ENCODE assay signal across 23 mouse cellular contexts in the genomic region with DNA sequence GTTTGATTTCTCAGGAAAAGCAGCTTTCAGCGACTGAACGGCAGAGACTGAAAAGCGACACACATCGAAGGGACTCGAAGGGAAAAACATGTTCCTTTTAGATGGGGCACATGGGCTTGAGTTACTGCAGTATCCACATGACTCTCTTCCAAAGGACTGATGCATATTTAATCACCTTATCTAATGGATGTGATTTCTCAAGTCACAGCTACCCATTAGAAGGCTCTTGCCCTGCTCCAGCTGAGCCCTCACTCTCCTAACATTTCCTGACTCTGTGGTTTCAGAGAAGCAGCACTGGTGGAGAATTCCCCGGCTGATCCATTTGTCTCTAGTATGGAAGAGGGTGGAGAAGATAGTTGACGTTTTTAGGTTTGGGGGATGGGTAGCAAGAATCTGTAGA. TPM values are rescaled to one million over a fixed set of nuclear protein-coding genes. Genes with fewer than 3 reads are reported as not detected.
"Had no signal": no experiment of that assay in that cellular context is flagged by ENCODE, and none has a peak within 500 bp of the region (broad histone marks: within the 10 kb centered on the region; RNA-seq: fewer than 3 reads in every experiment).

No protein-coding gene starts in this region.

- H3K27me3 ChIP-seq: intestine, embryonic 15.5 days; limb, embryonic 13.5 days; liver, embryonic 12.5 days; liver, embryonic 15.5 days; lung, embryonic 15.5 days; megakaryocyte, embryonic 14.5 days had no signal

- H3K27ac ChIP-seq: intestine, embryonic 15.5 days; limb, embryonic 10.5 days; limb, embryonic 13.5 days; liver, embryonic 12.5 days; liver, embryonic 15.5 days; lung, embryonic 15.5 days; stomach, postnatal 0 days had no signal

- H3K4me1 ChIP-seq: intestine, embryonic 15.5 days; limb, embryonic 10.5 days; limb, embryonic 13.5 days; liver, embryonic 12.5 days; liver, embryonic 15.5 days; lung, embryonic 15.5 days; megakaryocyte, embryonic 14.5 days had no signal

- H3K36me3 ChIP-seq: intestine, embryonic 15.5 days; limb, embryonic 10.5 days; limb, embryonic 13.5 days; liver, embryonic 12.5 days; liver, embryonic 15.5 days; lung, embryonic 15.5 days had no signal

- H3K4me3 ChIP-seq: intestine, embryonic 15.5 days; limb, embryonic 10.5 days; limb, embryonic 13.5 days; liver, embryonic 12.5 days; liver, embryonic 15.5 days; lung, embryonic 15.5 days; megakaryocyte, embryonic 14.5 days had no signal

- H3K9ac ChIP-seq: intestine, embryonic 15.5 days; limb, embryonic 13.5 days; liver, embryonic 12.5 days; liver, embryonic 15.5 days; lung, embryonic 15.5 days had no signal

- H3K9me3 ChIP-seq: intestine, embryonic 15.5 days; limb, embryonic 10.5 days; limb, embryonic 13.5 days; liver, embryonic 12.5 days; liver, embryonic 15.5 days; lung, embryonic 15.5 days; megakaryocyte, embryonic 14.5 days had no signal

- ATAC-seq: intestine, embryonic 15.5 days; liver, embryonic 12.5 days had no signal

- DNase-seq: kidney, adult 11 months; kidney, adult 9 months; kidney, postnatal 14 days; kidney, postnatal 4 days; liver; lung, adult 18-20 months; lung, postnatal 10 days; lung, postnatal 36 days; midbrain, embryonic 14.5 days; thymus, adult 2 months; thymus, postnatal 14 days; thymus, postnatal 4 days had no signal

- H3K4me2 ChIP-seq: intestine, embryonic 15.5 days; limb, embryonic 13.5 days; liver, embryonic 12.5 days; liver, embryonic 15.5 days; lung, embryonic 15.5 days; midbrain, embryonic 11.5 days had no signal

RNA-seq across cellular contexts. Expression of gene Scn9a, which starts 23.7 kb away (rescaled TPM):
- polyA plus RNA-seq: liver, embryonic 12.5 days; small intestine, adult 2 months; spleen, adult 2 months had no signal
